Mouse (Mus musculus) E14TG2a.4 (cell line): ENCODE data around the gene Topbp1.

Experiments used
- CTCF ChIP-seq: conservative IDR thresholded peaks from 2 replicates; pipeline ENCODE4 v1.5.1; 2014; ENCODE audit warnings: low read length
- NANOG ChIP-seq: IDR thresholded peaks from 2 replicates; pipeline ENCODE4 v1.6.1; 2014; ENCODE audit warnings: borderline replicate concordance, low read length, mixed read lengths

DNA sequence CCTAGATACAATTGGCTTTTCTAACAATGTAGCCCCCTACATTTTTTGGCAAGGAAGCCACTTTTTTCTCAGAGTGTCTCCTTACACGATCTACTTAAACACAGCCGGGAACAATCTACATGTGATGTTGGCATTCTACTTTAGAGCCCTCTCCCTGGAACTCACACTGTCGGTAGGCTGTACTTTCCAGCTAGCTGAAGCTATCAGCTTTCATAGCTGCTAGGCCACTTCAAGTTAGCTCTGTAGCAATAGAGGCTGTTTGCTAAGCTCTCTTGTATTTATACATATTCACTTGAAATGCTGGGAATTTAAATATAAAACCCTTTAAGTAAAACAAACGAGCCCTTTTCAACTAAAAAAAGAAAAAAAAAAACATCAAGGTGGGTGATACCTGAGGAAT lies 2.8 kb upstream of the Topbp1 start:
- TF ChIP-seq CTCF = no peak
- no peak for TF ChIP-seq NANOG
